Mouse (Mus musculus) forebrain, embryonic 11.5 days (tissue): ENCODE results near the gene Cdh16. TPM values are rescaled to one million over a fixed set of nuclear protein-coding genes. Genes with fewer than 3 reads are reported as not detected.
A peak's percentile ranks its signal among the peaks of the same experiment; 100 is the strongest.

Experiments used
- ATAC-seq: fragments of 200-750 bp; cut with Nextera tagmentation; replicated peaks from 2 replicates; pipeline ENCODE4 v1.8.0; 2017; ENCODE audit warnings: moderate TSS enrichment; ENCODE audit not compliant: low FRiP score
- DNase-seq: peaks from one replicate; pipeline ENCODE4 v3.0.0-alpha.2; 2017; ENCODE audit warnings: low spot score
- H3K27ac ChIP-seq: fragments of 300-500 bp; sonication (generic); 2 replicates; pipeline ENCODE4 v1.5.1; 2014; ENCODE audit warnings: low read depth, low read length
- H3K27me3 ChIP-seq: fragments of 300-500 bp; sonication (generic); 2 replicates; pipeline ENCODE4 v1.6.1; 2014; ENCODE audit warnings: mild to moderate bottlenecking, low read length, mixed read lengths; ENCODE audit not compliant: control insufficient read depth, insufficient read depth
- H3K36me3 ChIP-seq: fragments of 300-500 bp; sonication (generic); 2 replicates; pipeline ENCODE4 v1.6.1; 2014; ENCODE audit warnings: mild to moderate bottlenecking, low read length, moderate library complexity, mixed read lengths; ENCODE audit not compliant: control insufficient read depth, insufficient read depth
- H3K4me1 ChIP-seq: fragments of 300-500 bp; sonication (generic); replicated peaks from 2 replicates; pipeline ENCODE4 v1.6.1; 2014; ENCODE audit warnings: low read length, mixed read lengths; ENCODE audit not compliant: control insufficient read depth, insufficient read depth
- H3K4me2 ChIP-seq: fragments of 300-500 bp; sonication (generic); 2 replicates; pipeline ENCODE4 v1.6.1; 2014; ENCODE audit warnings: low read depth, mild to moderate bottlenecking, low read length, moderate library complexity, mixed read lengths; ENCODE audit not compliant: severe bottlenecking
- H3K4me3 ChIP-seq: fragments of 300-500 bp; sonication (generic); 2 replicates; pipeline ENCODE4 v1.5.1; 2014; ENCODE audit warnings: low read depth, low read length
- H3K9ac ChIP-seq: fragments of 300-500 bp; sonication (generic); 2 replicates; pipeline ENCODE4 v1.6.1; 2014; ENCODE audit warnings: low read length
- H3K9me3 ChIP-seq: fragments of 300-500 bp; sonication (generic); 2 replicates; pipeline ENCODE4 v1.6.1; 2016; ENCODE audit warnings: low read length, mixed read lengths; ENCODE audit not compliant: control insufficient read depth
- WGBS: fragments of 180-500 bp; shearing (Covaris S2); extraction: QIAGEN DNeasy Blood & Tissue Kit; methylation state at CpG from one replicate; pipeline ENCODE4 v1.1.7; 2014; 5-methylcytosine and 5-hydroxymethylcytosine counted together
- polyA plus RNA-seq: library from polyadenylated mRNA; unstranded; fragments of >200 nt; fragmentation: Nextera tagmentation; extraction: Ambion mirVana; gene quantifications from 2 replicates; pipeline ENCODE4 v1.2.1, GENCODE M21; 2014

Gene Cdh16
- polyA plus RNA-seq, 1 experiment from 2014 or later, result not detected

DNA sequence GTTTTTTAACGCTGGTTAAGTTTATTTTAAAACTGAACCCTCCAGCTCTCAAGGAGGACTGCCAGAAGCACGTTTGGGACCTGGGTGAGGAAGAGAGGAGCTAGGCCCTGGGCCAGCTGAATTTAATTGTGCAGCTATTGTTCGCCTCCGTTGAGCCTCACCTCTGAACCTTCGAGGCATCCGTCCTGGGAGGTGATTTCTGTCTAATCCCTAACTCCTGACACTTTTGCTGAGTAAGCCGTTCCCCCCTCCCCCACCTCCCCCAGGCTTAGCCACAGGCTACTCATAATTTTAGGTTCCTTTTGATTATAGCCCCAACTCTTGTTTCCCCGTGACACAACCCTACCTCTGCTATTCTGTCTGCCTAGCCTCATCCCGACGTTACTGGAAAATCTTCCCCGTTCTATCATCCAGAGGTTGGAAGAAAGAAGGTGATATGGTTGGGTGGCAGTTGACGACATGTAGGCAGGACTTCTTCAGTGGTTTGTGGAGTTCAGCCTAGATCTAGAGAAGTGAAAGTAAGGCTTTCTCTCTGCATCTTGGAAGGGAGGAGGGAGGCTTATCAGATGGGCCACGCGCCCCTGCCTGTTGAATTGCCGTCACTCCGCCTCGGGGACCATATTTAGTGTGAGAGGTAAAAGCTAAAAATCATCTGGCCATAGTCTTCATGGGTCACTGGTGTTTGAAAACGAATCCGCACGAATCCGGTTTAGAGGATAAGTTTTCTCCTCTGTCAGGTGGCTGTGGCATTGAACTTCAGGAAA is 28.2 kb downstream of the Cdh16 start:
- Histone ChIP-seq H3K9ac (no peak overlapping the region), H3K4me3 (no peak overlapping the region), H3K4me1 (no peaks in the 10 kb centered on the region), H3K36me3 (peaks cover 7% of the 10 kb centered on the region), H3K27me3 (no peaks in the 10 kb centered on the region), H3K9me3 (no peaks in the 10 kb centered on the region), H3K27ac (no peak overlapping the region), H3K4me2 (no peak overlapping the region)
- peak; percentile 37 for DNase-seq
- 87% methylated on average over 21 of the region's 21 CpGs for WGBS
- ATAC-seq, result no peak

DNA sequence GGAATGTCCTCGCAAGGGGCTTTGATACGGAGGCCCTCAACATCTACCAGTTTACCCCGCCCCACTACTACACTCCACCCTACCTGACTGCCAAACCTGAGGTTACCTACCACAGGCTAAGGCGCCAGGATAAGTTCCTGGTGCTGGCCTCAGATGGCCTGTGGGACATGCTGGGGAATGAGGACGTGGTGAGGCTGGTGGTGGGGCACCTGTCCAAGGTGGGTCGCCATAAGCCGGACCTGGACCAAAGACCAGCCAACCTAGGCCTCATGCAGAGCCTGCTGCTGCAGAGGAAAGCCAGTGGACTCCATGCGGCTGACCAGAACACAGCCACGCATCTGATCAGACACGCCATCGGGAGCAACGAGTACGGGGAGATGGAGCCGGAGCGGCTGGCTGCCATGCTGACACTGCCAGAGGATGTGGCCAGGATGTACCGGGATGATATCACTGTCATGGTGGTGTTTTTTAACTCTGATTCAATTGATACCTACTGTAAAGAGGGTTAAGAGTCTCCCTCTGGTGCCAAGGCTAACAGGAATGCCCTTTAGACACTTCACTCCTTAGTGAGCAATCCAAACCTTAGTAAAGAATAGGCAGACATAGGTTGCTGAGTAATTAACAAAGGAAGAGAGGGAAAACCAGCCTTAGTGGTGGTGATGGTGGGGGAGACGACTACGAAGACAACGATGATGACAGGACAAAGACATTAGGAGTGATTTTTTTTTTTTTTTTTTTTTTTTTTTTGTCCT is 29.4 kb downstream of the Cdh16 start:
- peak; percentile 48 for DNase-seq
- H3K27me3 ChIP-seq, result no peaks in the 10 kb centered on the region
- no peak overlapping the region for H3K9ac ChIP-seq
- 96% methylated on average over 19 of the region's 19 CpGs for WGBS
- no peaks in the 10 kb centered on the region for H3K9me3 ChIP-seq
- H3K4me3 ChIP-seq, result no peak overlapping the region
- no peak for ATAC-seq
- H3K4me2 ChIP-seq, result no peak overlapping the region
- no peak overlapping the region for H3K27ac ChIP-seq
- H3K4me1 ChIP-seq, result no peaks in the 10 kb centered on the region
- peaks cover 7% of the 10 kb centered on the region for H3K36me3 ChIP-seq

DNA sequence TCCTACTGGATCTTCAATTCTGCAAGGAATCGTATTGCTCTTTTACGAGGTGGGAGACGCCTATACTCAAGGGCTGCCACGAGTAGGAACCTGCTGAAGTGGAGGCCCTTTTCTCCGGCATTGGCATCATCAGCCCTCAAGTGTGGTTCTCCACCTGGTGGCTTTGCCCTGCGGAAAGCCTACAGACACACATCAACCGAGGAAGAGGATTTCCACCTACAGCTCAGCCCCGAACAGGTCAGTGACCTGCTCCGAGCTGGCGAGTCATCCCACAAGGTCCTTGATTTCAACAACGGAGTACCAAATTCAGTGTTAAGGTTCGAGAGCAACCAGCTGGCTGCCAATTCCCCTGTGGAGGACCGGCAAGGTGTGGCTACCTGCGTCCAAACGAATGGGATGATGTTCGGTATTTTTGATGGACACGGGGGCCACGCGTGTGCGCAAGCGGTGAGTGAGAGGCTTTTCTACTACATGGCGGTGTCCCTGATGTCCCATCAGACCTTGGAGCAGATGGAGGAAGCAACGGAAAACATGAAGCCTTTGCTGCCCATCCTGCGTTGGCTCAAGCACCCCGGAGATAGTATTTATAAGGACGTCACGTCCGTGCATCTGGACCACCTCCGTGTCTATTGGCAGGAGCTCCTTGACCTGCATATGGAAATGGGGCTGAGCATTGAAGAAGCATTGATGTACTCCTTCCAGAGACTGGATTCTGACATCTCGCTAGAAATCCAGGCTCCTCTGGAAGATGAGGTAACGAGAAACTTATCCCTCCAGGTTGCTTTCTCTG is 30.5 kb downstream of the Cdh16 start:
- 95% methylated on average over 31 of the region's 31 CpGs for WGBS
- Histone ChIP-seq H3K4me1 (no peaks in the 10 kb centered on the region), H3K9ac (no peak overlapping the region), H3K9me3 (no peaks in the 10 kb centered on the region), H3K36me3 (peaks cover 7% of the 10 kb centered on the region), H3K4me3 (no peak overlapping the region), H3K4me2 (no peak overlapping the region), H3K27ac (no peak overlapping the region), H3K27me3 (no peaks in the 10 kb centered on the region)
- ATAC-seq (no peak), DNase-seq (peak; percentile 33)

DNA sequence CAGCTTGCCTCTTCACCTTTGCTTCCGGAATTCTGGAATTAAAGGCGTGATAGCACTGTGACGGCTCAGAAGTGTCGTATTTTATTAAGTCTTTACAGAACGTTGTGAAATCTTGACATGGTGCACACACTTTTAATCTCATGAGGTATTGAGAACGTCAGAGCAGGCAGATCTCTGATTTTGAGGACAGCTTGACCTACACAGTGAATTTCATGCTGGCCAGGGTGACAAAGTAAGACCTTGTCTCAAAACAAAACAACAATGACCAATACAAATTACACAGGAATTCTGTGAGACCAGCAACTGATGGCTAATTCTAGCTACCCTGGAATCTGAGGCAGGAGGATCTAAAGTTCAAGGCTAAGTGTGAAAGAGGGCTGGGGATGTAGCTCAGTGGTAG is 31.6 kb downstream of the Cdh16 start:
- no peak overlapping the region for H3K4me3 ChIP-seq
- H3K4me1 ChIP-seq, result no peaks in the 10 kb centered on the region
- no peak for ATAC-seq
- peaks cover 7% of the 10 kb centered on the region for H3K36me3 ChIP-seq
- no peak overlapping the region for H3K9ac ChIP-seq
- no peak overlapping the region for H3K27ac ChIP-seq
- DNase-seq, result peak; percentile 5
- H3K27me3 ChIP-seq, result no peaks in the 10 kb centered on the region
- H3K9me3 ChIP-seq, result no peaks in the 10 kb centered on the region
- H3K4me2 ChIP-seq, result no peak overlapping the region
- WGBS, result 82% methylated on average over 6 of the region's 6 CpGs

DNA sequence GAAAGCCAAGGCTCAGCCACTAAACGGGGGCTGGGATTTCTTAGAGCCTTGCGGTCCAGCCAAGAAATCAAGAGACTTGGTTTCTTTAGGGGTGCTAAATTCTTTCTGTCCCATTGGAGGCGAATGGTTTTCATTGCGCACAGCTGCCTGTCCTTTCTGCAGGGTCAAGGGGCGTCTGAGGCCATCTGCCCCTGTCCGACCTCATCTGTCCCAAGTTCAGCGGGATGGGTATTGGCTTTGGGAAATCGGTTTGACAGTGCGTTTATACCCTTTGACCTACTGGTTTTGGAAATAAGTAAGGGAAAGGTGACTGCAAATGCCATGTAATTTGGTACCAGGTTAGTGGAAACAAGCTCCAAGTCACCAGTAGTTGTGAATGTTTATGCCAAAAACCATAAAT is 32.3 kb downstream of the Cdh16 start:
- Histone ChIP-seq H3K27me3 (no peaks in the 10 kb centered on the region), H3K4me3 (peak overlapping the region; percentile 69), H3K36me3 (peaks cover 7% of the 10 kb centered on the region), H3K9me3 (no peaks in the 10 kb centered on the region), H3K9ac (peak overlapping the region; percentile 74), H3K4me1 (no peaks in the 10 kb centered on the region), H3K27ac (no peak overlapping the region), H3K4me2 (peak overlapping the region; percentile 67)
- no peak for DNase-seq
- 2% methylated on average over 9 of the region's 9 CpGs for WGBS
- no peak; the same call in 1 of the 2 replicates for ATAC-seq

DNA sequence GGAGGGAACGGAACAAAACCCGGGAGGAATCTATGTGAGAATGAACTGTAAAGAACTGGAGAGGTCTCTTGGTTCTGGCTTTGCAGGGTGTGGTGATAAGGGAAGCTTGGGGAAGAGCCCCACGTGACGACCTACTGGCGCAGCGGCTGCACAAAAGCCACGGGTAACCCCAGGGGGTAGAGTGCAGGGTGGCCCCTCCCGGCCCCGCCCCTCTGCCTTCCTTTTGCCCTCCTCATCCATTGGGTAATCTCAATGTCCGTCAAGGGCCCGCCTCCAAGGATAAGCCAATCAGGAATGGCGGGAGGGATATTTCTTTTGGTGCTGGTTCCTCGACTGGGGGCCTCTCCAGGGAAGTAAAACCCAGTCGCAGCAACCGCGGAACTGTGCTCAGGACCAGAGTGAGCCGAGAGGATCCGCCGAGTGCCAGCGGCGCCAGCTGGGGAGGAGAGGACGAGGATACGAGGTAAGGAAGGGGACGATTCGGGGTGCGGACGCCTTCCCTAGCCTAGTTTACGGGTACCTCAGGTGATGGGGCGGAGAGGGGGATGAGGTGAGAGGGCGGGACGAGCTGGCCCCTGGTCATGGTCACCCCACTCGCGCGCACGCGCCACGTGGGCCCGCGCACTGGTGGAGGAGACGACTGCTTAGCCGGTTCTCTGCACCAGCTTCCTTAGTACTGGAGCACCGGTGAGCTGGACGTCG is 32.9 kb downstream of the Cdh16 start, which contains the start of gene Pdp2:
Gene Pdp2, plus strand, starts transcription at position 319 of the 702 bp plus-strand sequence.
- Histone ChIP-seq H3K9ac (peak within 1 kb of the TSS; percentile 74), H3K36me3 (peaks cover 7% of the 10 kb centered on the region), H3K4me2 (peak within 1 kb of the TSS; percentile 67), H3K4me3 (peak within 1 kb of the TSS; percentile 69), H3K27me3 (no peaks in the 10 kb centered on the region), H3K27ac (peak within 1 kb of the TSS; percentile 38; the same call in 1 of the 2 replicates), H3K9me3 (no peaks in the 10 kb centered on the region), H3K4me1 (no peaks in the 10 kb centered on the region)
- ATAC-seq, result peak; percentile 97
- peak; percentile 92 for DNase-seq
- WGBS, result 2% methylated on average over 44 of the region's 44 CpGs

DNA sequence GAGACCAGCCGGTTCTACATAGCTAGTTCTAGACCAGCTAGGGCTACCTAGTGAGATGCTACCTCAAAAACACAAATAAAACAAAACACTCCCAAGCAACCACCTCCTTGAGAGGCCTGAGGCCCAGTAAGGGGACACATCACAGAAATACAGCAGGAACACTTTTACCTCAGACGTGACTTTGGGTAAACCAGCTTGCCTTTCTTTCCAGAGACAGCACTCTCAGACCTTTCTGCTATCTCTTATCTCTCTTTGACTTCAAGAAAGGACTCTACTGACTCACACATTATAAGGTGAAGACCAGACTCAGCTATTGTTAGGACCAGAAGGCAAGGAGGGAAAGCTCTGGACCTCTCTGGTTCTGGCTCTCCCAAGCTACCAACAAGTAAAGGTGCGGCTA is 33.9 kb downstream of the Cdh16 start:
- Histone ChIP-seq H3K9ac (no peak overlapping the region), H3K27ac (no peak overlapping the region), H3K9me3 (no peaks in the 10 kb centered on the region), H3K36me3 (peaks cover 7% of the 10 kb centered on the region), H3K4me1 (no peaks in the 10 kb centered on the region), H3K4me2 (no peak overlapping the region), H3K27me3 (no peaks in the 10 kb centered on the region), H3K4me3 (no peak overlapping the region)
- ATAC-seq (no peak), DNase-seq (peak; percentile 15)
- 86% methylated on average over 3 of the region's 3 CpGs for WGBS

DNA sequence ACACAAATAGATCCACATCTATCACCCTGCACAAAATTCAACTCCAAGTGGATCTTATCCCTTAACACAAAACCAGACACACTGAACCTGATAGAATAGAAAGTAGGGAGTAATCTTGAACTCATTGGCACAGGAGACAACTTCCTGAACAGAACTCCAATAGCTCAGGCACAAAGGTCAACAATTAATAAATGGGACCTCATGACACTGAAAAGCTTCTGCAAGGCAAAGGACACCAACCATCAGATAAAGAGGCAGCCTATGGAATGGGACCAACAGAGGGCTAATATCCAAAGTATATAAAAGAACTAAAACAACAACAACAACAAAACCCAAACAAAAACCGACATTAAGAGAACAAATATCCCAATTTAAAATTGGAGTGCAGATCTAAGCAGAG is 39.7 kb downstream of the Cdh16 start:
- DNase-seq (no peak), ATAC-seq (no peak)
- no peaks in the 10 kb centered on the region for H3K27me3 ChIP-seq
- H3K9me3 ChIP-seq, result no peaks in the 10 kb centered on the region
- WGBS, result 65% methylated on average over 1 of the region's 1 CpGs
- no peaks in the 10 kb centered on the region for H3K36me3 ChIP-seq
- H3K4me3 ChIP-seq, result no peak overlapping the region
- H3K27ac ChIP-seq, result no peak overlapping the region
- no peak overlapping the region for H3K4me2 ChIP-seq
- H3K4me1 ChIP-seq, result no peaks in the 10 kb centered on the region
- H3K9ac ChIP-seq, result no peak overlapping the region
